Mouse (Mus musculus) heart, postnatal 0 days (tissue): ENCODE measurements at regions not wholly inside any gene's neighbourhood (a gene's known extent, or its start where the extent isn't known, plus 50 kb on each side); places are given as distances from the start of the nearest gene placed in this dataset.
A peak's percentile ranks its signal among the peaks of the same experiment; 100 is the strongest.

ENCODE experiments used
- ATAC-seq: fragments of 200-750 bp; cut with Nextera tagmentation; 2 replicates; pipeline ENCODE4 v1.8.0; 2017; ENCODE audit warnings: low read depth, moderate number of reproducible peaks, moderate library complexity; ENCODE audit not compliant: insufficient read depth
- DNase-seq: peaks from one replicate; pipeline ENCODE4 v3.0.0-alpha.2; 2016; ENCODE audit warnings: low spot score
- H3K27ac ChIP-seq: fragments of 300-500 bp; sonication (generic); 2 replicates; pipeline ENCODE4 v1.5.1; 2014; ENCODE audit warnings: low read depth, mild to moderate bottlenecking
- H3K27me3 ChIP-seq: fragments of 300-500 bp; sonication (generic); 2 replicates; pipeline ENCODE4 v1.6.1; 2014; ENCODE audit warnings: low read length, mixed read lengths; ENCODE audit not compliant: control insufficient read depth, insufficient read depth
- H3K36me3 ChIP-seq: fragments of 300-500 bp; sonication (generic); replicated peaks from 2 replicates; pipeline ENCODE4 v1.6.1; 2014; ENCODE audit warnings: low read length, mixed read lengths; ENCODE audit not compliant: control insufficient read depth, insufficient read depth
- H3K4me1 ChIP-seq: fragments of 300-500 bp; sonication (generic); 2 replicates; pipeline ENCODE4 v1.6.1; 2014; ENCODE audit warnings: antibody characterized with exemption; ENCODE audit not compliant: control insufficient read depth, insufficient read depth
- H3K4me2 ChIP-seq: fragments of 300-500 bp; sonication (generic); 2 replicates; pipeline ENCODE4 v1.6.1; 2014; ENCODE audit warnings: low read depth, mild to moderate bottlenecking, low read length, moderate library complexity
- H3K4me3 ChIP-seq: fragments of 300-500 bp; sonication (generic); 2 replicates; pipeline ENCODE4 v1.5.1; 2014; ENCODE audit warnings: low read depth, low read length
- H3K9ac ChIP-seq: fragments of 300-500 bp; sonication (generic); replicated peaks from 2 replicates; pipeline ENCODE4 v1.6.1; 2014; ENCODE audit warnings: low read depth, low read length, mixed read lengths
- H3K9me3 ChIP-seq: fragments of 300-500 bp; sonication (generic); replicated peaks from 2 replicates; pipeline ENCODE4 v1.6.1; 2016; ENCODE audit warnings: low read length; ENCODE audit not compliant: control insufficient read depth
- CTCF ChIP-seq: IDR thresholded peaks from 2 replicates; pipeline ENCODE4 v1.5.1; 2016; ENCODE audit warnings: antibody characterized with exemption, control low read depth, low read depth
- EP300 ChIP-seq: IDR thresholded peaks from 2 replicates; pipeline ENCODE4 v1.6.1; 2016; ENCODE audit warnings: antibody characterized with exemption, low read depth
- WGBS: fragments of 180-500 bp; shearing (Covaris S2); extraction: QIAGEN DNeasy Blood & Tissue Kit; methylation state at CpG from one replicate; pipeline ENCODE4 v1.1.7; 2014; 5-methylcytosine and 5-hydroxymethylcytosine counted together

DNA sequence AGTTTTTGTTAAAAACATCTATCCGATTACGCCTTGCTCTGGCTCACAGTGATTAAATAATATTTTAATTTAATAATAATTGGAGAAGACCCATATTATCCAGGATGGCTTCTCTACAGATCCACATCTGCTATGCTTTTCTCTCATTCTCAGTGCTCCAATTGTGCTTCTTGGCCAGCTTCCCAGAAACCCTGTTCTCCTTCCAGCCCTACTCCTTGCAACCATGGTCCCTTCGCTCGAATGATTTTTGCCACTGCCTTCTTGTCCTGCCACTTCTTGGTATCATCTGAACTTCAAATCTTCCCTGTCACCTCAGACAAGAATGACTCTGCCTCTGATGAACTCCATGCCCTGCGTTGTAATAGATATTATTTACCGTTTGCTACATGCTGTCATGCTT, 95.0 kb upstream of the Trim52 start:
- ATAC-seq (no peak), DNase-seq (no peak)
- Histone ChIP-seq H3K9ac (no peak overlapping the region), H3K4me3 (no peak overlapping the region), H3K36me3 (no peaks in the 10 kb centered on the region), H3K27ac (peak overlapping the region; percentile 44; the same call in 1 of the 2 replicates), H3K4me2 (no peak overlapping the region), H3K27me3 (no peaks in the 10 kb centered on the region), H3K9me3 (peaks cover 5% of the 10 kb centered on the region; the same call in 1 of the 2 replicates), H3K4me1 (no peaks in the 10 kb centered on the region)
- WGBS = 71% methylated on average over 6 of the region's 6 CpGs
- TF ChIP-seq EP300 (no peak), CTCF (no peak)

DNA sequence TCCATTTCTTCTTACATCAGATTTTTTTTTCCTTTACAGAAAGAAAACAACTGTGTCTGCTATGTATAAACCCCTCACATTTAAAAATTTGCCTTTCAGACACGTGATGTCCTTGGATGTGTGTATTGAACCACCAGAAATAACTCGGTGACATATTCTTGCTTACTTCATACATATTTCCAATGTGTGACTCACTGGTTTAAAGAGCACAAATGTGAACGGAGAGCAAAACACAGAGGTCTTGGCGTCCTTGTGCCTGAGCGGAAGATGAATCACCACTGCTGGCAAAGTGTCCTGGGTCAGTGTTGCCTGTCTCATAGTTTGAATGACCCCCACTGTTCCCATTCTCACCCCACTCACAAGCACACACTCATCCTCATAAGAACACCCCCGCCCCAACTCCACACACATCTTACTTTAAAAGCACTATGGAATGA, 94.0 kb upstream of the Trim52 start:
- DNase-seq (peak; percentile 83), ATAC-seq (peak; percentile 83)
- Histone ChIP-seq H3K27ac (peak overlapping the region; percentile 44; the same call in 1 of the 2 replicates), H3K27me3 (no peaks in the 10 kb centered on the region), H3K4me1 (no peaks in the 10 kb centered on the region), H3K36me3 (no peaks in the 10 kb centered on the region), H3K9me3 (peaks cover 5% of the 10 kb centered on the region; the same call in 1 of the 2 replicates), H3K9ac (no peak overlapping the region), H3K4me3 (no peak overlapping the region), H3K4me2 (no peak overlapping the region)
- WGBS = 39% methylated on average over 6 of the region's 6 CpGs
- no peak for TF ChIP-seq EP300
- TF ChIP-seq CTCF = no peak

DNA sequence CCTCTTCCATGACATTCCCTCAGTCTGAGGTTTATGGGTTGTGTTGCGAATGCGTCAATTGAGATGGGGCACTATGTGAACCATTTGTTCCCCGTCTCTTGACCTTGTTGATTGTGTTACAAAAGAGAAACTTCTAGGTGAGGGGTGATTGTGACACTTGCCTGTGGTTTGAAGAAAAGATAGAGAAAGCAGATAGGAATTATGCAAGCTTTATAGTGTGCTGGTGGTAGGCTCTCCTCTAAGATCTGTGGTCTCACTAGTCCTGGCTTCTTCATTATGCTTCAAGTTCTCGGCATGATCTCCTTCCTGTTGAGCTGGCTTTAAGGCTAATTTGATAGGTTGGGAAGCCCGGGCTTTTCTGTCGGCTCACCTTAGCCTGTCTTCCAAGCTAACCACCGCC, 83.2 kb upstream of the Trim52 start:
- DNase-seq = no peak
- no peak for ATAC-seq
- Histone ChIP-seq H3K4me3 (no peak overlapping the region), H3K27ac (no peak overlapping the region), H3K4me1 (no peaks in the 10 kb centered on the region), H3K9ac (no peak overlapping the region), H3K27me3 (no peaks in the 10 kb centered on the region), H3K36me3 (no peaks in the 10 kb centered on the region), H3K4me2 (no peak overlapping the region), H3K9me3 (0 out of 2 replicates have a peak, but pooled peaks cover 2% of the 10 kb centered on the region)
- WGBS = 83% methylated on average over 7 of the region's 7 CpGs
- no peak for TF ChIP-seq EP300
- no peak for TF ChIP-seq CTCF

DNA sequence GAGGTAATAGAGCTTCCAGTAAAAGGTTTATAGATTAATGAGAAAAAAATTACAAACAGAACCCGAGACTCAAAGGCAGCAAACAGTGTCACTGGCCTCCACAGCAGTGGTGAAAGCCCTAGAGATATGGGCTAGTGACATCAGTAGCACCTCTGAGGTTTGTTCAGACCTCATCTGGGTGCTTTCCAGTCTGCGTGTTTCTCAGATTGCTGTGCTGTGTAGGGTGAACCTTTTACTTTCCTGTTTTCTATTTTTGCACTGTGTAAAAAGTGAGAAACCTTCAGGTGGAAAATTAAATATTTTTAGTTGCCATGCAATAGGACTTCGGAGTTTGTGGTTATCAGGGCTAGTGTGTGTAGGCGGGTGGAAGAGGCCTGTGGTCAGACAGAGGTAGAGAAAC, 79.2 kb upstream of the Trim52 start:
- Histone ChIP-seq H3K4me3 (no peak overlapping the region), H3K9me3 (0 out of 2 replicates have a peak, but pooled peaks cover 2% of the 10 kb centered on the region), H3K9ac (no peak overlapping the region), H3K4me2 (no peak overlapping the region), H3K36me3 (no peaks in the 10 kb centered on the region), H3K27ac (no peak overlapping the region), H3K27me3 (no peaks in the 10 kb centered on the region), H3K4me1 (no peaks in the 10 kb centered on the region)
- ATAC-seq (no peak), DNase-seq (no peak)
- TF ChIP-seq EP300 (no peak), CTCF (no peak)
- WGBS = 53% methylated on average over 4 of the region's 4 CpGs

DNA sequence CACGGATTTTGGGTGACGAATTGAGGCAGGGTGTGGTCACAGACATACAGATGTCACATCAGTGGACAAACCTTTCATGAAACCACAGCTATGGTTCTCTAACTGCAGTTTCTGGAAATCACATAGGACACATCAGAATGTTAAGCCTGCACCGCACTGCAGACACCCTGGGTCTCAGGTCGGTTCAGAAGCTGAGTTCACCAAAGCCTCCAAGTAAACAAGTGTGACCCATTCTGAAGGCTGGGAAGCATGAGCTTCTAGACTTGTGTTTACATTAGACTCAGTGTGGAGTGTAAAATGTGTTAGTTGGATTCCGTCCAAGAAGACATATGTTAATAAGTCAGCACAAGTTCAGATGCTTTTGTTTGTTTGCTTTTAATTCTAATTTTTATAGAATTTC, 78.3 kb upstream of the Trim52 start:
- ATAC-seq (no peak), DNase-seq (no peak)
- Histone ChIP-seq H3K27ac (no peak overlapping the region), H3K9ac (no peak overlapping the region), H3K27me3 (no peaks in the 10 kb centered on the region), H3K9me3 (0 out of 2 replicates have a peak, but pooled peaks cover 2% of the 10 kb centered on the region), H3K36me3 (no peaks in the 10 kb centered on the region), H3K4me2 (no peak overlapping the region), H3K4me1 (no peaks in the 10 kb centered on the region), H3K4me3 (no peak overlapping the region)
- 80% methylated on average over 5 of the region's 5 CpGs for WGBS
- TF ChIP-seq CTCF = no peak
- TF ChIP-seq EP300 = no peak

DNA sequence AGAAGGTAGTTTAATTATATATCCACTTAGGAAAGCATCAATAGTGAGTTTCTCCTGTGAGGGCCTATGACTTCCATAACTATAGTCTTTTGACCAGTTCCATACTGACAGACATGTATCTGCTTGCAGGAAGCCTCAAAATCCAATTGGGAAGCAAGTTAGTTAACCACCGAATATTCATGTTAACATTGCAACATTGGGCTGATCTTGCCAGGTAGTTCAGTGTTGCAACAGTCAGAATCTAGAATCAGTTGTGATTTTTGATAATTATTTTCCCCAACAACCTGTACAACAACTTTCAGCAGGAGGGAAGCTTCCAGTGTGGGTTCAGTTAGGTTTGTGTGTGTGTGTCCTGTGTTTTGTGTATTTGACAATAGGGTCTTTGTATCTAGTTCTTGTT, 74.9 kb upstream of the Trim52 start:
- no peak for TF ChIP-seq EP300
- no peak for TF ChIP-seq CTCF
- DNase-seq (no peak), ATAC-seq (no peak)
- Histone ChIP-seq H3K4me2 (no peak overlapping the region), H3K27ac (no peak overlapping the region), H3K4me1 (no peaks in the 10 kb centered on the region), H3K9ac (no peak overlapping the region), H3K4me3 (no peak overlapping the region), H3K9me3 (0 out of 2 replicates have a peak, but pooled peaks cover 2% of the 10 kb centered on the region), H3K27me3 (no peaks in the 10 kb centered on the region), H3K36me3 (no peaks in the 10 kb centered on the region)
- 94% methylated on average over 1 of the region's 1 CpGs for WGBS
